Mouse (Mus musculus): ENCODE results near the gene Hmgcl.

Hmgcl gene

GRCm38 (mm10) chr4:135986301-135986942 is 40.2 kb downstream of the Hmgcl start:
- DNase-seq (ENCODE audit: low read depth) = no peak

DNA sequence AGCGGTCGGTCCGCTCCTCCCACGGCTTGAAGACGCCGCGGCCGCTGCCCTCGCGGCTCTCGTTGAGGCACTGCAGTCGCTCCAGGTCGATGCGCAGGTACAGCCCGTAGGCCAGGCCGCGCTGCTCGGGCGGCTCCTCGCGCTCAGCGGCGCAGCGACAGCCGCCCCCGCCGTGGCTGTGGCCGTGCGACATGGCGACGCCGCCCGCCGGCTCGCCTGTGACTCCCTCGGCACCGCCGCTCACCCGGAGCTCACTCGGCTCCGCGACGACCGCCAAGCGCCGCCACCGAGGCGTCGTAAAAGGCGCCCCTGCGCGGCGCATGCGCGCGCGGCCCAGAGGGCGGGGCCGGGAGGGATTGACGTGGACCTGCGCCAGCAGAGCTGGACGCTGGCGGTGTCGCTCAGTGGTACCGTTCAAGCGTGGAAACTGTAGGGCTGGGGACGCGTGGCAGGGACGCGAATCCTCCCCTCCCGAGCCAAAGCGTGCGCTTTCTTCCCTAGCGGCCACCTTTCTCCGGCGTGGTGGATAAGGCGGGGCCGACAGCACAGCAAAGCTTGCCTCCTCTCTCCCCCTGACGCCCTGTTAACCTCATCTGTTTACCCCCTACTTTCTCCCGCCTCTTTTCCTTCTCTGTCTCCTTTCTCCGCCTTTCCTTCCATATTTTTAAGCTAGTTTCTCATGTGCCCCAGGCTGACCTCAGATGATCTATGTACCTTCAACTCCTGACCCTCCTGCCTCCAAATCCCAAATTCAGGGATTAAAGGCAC is 40.9 kb downstream of the Hmgcl start, which contains the start of gene Pithd1:
Pithd1 (minus strand) TSS at position 322 of the 768 bp plus-strand sequence.
- peak; percentile 84 for DNase-seq (ENCODE audit: low read depth)

DNA sequence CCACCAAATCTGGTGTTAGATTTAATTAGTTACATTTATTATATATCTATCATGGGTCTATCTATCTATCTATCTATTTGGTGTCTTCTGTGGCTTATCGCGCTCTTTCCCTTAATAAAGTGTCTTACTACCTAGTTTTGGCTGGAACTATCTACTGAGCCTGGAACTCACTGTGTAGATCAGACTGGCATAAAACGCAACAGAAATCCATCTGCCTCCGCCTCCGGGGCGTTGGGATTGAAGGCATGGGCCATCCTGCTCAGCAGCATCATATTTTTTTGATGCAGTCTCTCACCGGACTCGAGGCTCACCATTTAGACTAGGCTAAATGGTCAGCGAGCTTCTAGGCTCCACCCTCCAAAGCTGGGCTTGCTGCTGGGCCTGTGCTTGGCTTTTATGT is 41.5 kb downstream of the Hmgcl start:
- no peak for DNase-seq (ENCODE audit: low read depth)

DNA sequence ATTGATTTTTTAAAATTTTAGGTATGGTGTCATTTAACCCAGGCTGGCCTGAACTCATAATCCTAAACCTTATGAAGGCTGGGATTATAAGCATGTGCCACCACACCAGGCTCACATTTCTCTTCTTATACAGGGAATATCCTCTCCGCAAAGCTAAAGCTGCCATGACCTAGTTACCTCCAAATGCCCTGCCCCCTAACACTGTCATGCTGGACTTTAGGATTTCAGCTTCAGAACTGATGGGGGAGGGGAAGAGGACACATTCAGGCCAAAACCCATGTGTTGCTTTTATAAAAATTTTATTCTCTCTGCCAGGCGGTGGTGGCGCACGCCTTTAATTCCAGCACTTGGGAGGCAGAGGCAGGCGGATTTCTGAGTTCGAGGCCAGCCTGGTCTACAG is 47.7 kb downstream of the Hmgcl start:
- no peak for DNase-seq (ENCODE audit: low read depth)

- DNase-seq (ENCODE audit: low read depth) = no peak
Measured at GRCm38 (mm10) chr4:135995118-135995517, 48.9 kb downstream of the Hmgcl start.

GRCm38 (mm10) chr4:136004107-136004675 is 57.9 kb downstream of the Hmgcl start:
- no peak for DNase-seq (ENCODE audit: low read depth)

- DNase-seq (ENCODE audit: low read depth) = no peak
Measured at GRCm38 (mm10) chr4:136004921-136005320, 58.7 kb downstream of the Hmgcl start.

DNA sequence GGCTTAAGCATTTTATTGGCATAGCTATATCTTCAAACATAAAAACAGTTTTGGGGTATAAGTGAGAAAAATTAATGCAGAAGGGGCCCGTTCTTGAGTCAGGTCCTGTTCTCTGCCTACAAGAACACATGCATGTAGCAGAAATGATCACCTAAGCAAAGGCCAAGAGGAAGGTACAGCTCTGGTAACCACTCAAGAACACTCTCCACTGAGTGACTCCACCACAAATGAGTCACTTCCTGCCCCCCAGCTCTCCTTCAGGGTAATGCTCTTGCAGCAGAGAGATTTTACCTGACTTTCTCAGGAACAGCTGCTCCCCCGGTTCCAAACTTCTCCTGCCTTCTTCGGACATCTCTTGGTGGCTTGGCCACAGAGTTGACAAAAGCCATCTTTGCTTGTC is 60.6 kb downstream of the Hmgcl start:
- DNase-seq (ENCODE audit: low read depth) = no peak

GRCm38 (mm10) chr4:136008782-136009447 is 62.7 kb downstream of the Hmgcl start:
- no peak for DNase-seq (ENCODE audit: low read depth)

DNA sequence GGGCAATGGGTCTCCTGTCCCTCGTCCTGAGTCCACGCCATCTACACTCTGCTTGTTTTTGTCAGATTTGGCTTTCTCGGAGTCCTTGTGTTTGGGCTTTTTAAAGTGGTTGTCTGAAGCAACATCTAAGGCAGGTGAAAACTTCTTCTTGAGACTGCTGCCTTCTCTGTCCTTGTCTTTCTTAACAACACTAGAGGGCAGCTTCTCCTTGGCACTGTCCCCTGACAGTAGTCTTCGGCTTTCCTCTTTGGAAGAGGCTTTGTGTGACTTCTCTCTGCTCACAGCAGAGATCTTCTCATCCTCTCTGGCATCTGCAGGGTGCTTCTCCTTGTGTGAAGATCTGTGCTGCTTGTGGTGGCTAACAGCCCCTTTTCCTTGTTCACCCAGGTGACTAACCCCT is 64.3 kb downstream of the Hmgcl start:
- no peak for DNase-seq (ENCODE audit: low read depth)

All from c-Kit-positive CD71-negative TER-119-negative erythroid progenitor cells, embryonic 14.5 days (primary cell).